Mouse (Mus musculus): ENCODE measurements around the gene Mpg.

DNA sequence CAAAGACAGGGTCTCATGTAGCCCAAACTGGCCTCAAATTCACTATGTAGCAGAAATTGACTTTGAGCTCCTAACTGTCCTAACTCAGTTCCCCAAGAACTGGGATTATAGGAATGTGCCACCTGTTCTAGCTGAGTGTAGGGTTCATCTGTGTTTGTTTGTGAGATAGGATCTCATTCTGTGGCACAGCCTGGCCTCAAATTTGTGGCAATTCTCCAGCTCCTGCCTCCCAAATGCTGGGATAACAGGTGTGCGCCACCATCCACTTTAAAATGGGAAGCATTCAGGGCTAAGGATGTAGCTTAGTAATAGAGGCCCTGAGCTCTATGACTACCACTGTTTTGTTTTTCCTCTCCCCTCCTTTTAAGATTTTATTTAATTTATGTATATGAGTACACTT, 26.8 kb downstream of the Mpg start:
- TF ChIP-seq POLR2A (IDR thresholded peaks at IDR 0.05; ENCODE audit: low read depth, low read length) (no peak), CTCF (IDR thresholded peaks at IDR 0.05; ENCODE audit: extremely low read depth, insufficient read length, insufficient replicate concordance, low read depth, low read length) (no peak)
